Mouse (Mus musculus): ENCODE data around the gene Zfp229. TPM values are rescaled to one million over a fixed set of nuclear protein-coding genes. Genes with fewer than 3 reads are reported as not detected.
"Not testable (repeated sequence)": the region's sequence is repeated elsewhere in the genome, so short reads cannot be mapped to it uniquely, and the experiment has no call there.

The Zfp229 gene
- polyA plus RNA-seq, 1 experiment = 1.9 TPM

DNA sequence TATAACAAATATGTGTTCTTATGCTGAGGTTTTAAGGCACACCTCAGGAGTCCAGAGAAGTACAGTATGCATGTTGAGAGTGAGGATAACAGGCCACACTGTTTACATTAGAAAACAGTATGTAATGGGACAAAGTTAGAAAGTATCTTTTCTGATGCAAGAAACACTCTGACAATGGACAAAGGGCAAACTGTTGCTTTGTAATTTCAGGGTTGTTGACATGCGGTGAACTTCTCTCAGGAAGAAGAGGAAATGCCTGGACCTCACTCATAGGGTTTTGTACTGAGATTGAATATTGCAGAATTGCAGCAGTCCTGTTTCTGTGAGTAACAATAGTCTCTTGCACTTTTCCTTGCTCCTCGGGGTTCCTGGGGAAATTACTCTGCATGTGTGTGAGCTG, 22.2 kb upstream of the Zfp229 start:
- no peak overlapping the region for H3K27ac ChIP-seq (ENCODE audit: insufficient read depth, low read depth, low read length)
- TF ChIP-seq POLR2A (IDR thresholded peaks at IDR 0.05; ENCODE audit: low read depth, low read length) (no peak), CTCF (conservative IDR thresholded peaks at IDR 0.05; ENCODE audit: insufficient read depth, insufficient read length, low read depth, low read length) (no peak)
- H3K4me1 ChIP-seq (ENCODE audit: control insufficient read depth, insufficient read depth, low read length) = no peaks in the 10 kb centered on the region
- peaks cover 1% of the 10 kb centered on the region; the same call in 1 of the 2 replicates for H3K36me3 ChIP-seq (ENCODE audit: control insufficient read depth, insufficient read depth, low read length)
- WGBS = 15% methylated on average over 2 of the region's 2 CpGs
- no peak overlapping the region for H3K4me3 ChIP-seq (ENCODE audit: insufficient read depth, low read depth, low read length)
- no peak for DNase-seq
- no peaks in the 10 kb centered on the region for H3K27me3 ChIP-seq (replicated peaks; ENCODE audit: control insufficient read depth, insufficient read depth, low read length)

DNA sequence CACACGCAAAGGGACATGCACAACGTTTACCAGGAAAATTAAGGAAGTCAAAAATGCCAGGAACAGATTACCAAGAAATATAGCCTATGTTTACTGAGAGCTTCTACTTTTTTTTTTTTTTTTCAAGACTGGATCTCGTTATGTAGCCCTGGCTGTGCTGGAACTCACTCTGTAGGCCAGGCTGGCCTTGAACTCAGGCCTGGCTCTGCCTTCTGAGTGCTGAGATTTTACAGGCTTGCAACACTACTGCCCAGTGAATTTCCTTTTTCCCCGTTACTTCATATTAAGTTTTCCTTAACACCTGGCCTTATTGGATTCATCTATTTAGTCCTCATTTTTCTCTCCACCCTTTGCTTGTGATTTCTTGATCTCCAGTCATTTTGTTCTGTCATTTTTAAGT, 2.5 kb downstream of the Zfp229 start:
- Histone ChIP-seq H3K36me3 (ENCODE audit: control insufficient read depth, insufficient read depth, low read length) (0 out of 2 replicates have a peak, but pooled peaks cover 2% of the 10 kb centered on the region), H3K27me3 (replicated peaks; ENCODE audit: control insufficient read depth, insufficient read depth, low read length) (no peaks in the 10 kb centered on the region), H3K4me1 (ENCODE audit: control insufficient read depth, insufficient read depth, low read length) (no peaks in the 10 kb centered on the region), H3K27ac (ENCODE audit: insufficient read depth, low read depth, low read length) (peak overlapping the region; percentile 56; the same call in 1 of the 2 replicates), H3K4me3 (ENCODE audit: insufficient read depth, low read depth, low read length) (peak overlapping the region; percentile 100; the same call in 1 of the 2 replicates)
- TF ChIP-seq POLR2A (IDR thresholded peaks at IDR 0.05; ENCODE audit: low read depth, low read length) = no peak
- TF ChIP-seq CTCF (conservative IDR thresholded peaks at IDR 0.05; ENCODE audit: insufficient read depth, insufficient read length, low read depth, low read length) = no peak
- DNase-seq = no peak
- WGBS = 78% methylated on average over 4 of the region's 4 CpGs

GRCm38 (mm10) chr17:21733529-21734031, 3.0 kb downstream of the Zfp229 start:
- H3K4me1 ChIP-seq (ENCODE audit: control insufficient read depth, insufficient read depth, low read length) = no peaks in the 10 kb centered on the region
- H3K4me3 ChIP-seq (ENCODE audit: insufficient read depth, low read depth, low read length) = peak overlapping the region; percentile 100
- under 1% methylated on average over 27 of the region's 27 CpGs for WGBS
- no peak for TF ChIP-seq CTCF (conservative IDR thresholded peaks at IDR 0.05; ENCODE audit: insufficient read depth, insufficient read length, low read depth, low read length)
- no peak for TF ChIP-seq POLR2A (IDR thresholded peaks at IDR 0.05; ENCODE audit: low read depth, low read length)
- H3K27ac ChIP-seq (ENCODE audit: insufficient read depth, low read depth, low read length) = peak overlapping the region; percentile 88
- DNase-seq = peak; percentile 90
- H3K36me3 ChIP-seq (ENCODE audit: control insufficient read depth, insufficient read depth, low read length) = 0 out of 2 replicates have a peak, but pooled peaks cover 2% of the 10 kb centered on the region
- H3K27me3 ChIP-seq (replicated peaks; ENCODE audit: control insufficient read depth, insufficient read depth, low read length) = no peaks in the 10 kb centered on the region

GRCm38 (mm10) chr17:21752791-21753190, 22.2 kb downstream of the Zfp229 start:
- Histone ChIP-seq H3K36me3 (ENCODE audit: control insufficient read depth, insufficient read depth, low read length) (no peaks in the 10 kb centered on the region), H3K27me3 (replicated peaks; ENCODE audit: control insufficient read depth, insufficient read depth, low read length) (no peaks in the 10 kb centered on the region), H3K4me1 (ENCODE audit: control insufficient read depth, insufficient read depth, low read length) (no peaks in the 10 kb centered on the region), H3K4me3 (ENCODE audit: insufficient read depth, low read depth, low read length) (no peak overlapping the region), H3K27ac (ENCODE audit: insufficient read depth, low read depth, low read length) (no peak overlapping the region)
- no peak for DNase-seq
- 72% methylated on average over 2 of the region's 2 CpGs for WGBS
- no peak for TF ChIP-seq POLR2A (IDR thresholded peaks at IDR 0.05; ENCODE audit: low read depth, low read length)
- no peak for TF ChIP-seq CTCF (conservative IDR thresholded peaks at IDR 0.05; ENCODE audit: insufficient read depth, insufficient read length, low read depth, low read length)

DNA sequence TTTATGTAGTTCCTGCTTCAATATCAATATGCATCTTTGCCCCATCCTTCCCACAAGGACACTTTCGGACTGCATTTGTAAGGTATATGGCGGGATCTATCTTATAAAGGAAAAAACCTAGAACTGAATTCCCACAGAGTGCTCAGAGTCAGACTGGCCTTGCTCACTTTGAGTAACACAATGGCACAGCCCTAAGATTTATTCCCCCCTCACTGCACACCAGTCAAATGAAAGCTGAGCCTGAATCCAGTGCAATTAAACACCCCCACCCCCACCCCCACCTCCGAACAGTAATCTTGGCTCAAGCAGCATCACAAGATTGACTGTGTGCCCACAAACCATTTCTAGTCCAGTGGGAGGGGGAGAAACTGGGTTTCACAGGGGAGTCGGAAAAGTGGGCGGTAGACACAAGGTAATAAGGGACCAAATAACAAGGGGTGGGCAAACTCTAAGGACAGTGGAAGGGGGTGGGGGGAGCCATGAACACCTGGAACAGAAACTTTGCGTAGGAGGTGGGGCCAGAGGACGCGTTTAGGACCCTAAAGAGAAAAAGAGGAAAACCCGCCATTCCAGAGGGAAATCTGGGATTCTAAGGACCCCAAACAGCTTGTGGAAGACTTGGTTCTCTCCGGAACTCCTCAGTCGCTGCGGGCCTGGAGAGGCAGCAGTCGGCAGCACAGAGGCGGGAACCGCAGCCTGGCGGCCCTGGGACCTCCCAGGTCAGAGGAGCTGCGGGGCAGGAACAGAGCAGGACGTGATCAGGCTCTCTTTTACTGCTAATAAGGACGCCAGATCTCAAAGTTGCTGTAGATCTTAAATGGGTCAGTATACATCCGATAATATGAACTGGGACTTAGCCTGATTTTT, 23.0 kb downstream of the Zfp229 start:
- DNase-seq = no peak
- no peaks in the 10 kb centered on the region for H3K4me1 ChIP-seq (ENCODE audit: control insufficient read depth, insufficient read depth, low read length)
- H3K4me3 ChIP-seq (ENCODE audit: insufficient read depth, low read depth, low read length) = peak overlapping the region; percentile 32
- no peak overlapping the region for H3K27ac ChIP-seq (ENCODE audit: insufficient read depth, low read depth, low read length)
- H3K36me3 ChIP-seq (ENCODE audit: control insufficient read depth, insufficient read depth, low read length) = no peaks in the 10 kb centered on the region
- H3K27me3 ChIP-seq (replicated peaks; ENCODE audit: control insufficient read depth, insufficient read depth, low read length) = no peaks in the 10 kb centered on the region
- TF ChIP-seq CTCF (conservative IDR thresholded peaks at IDR 0.05; ENCODE audit: insufficient read depth, insufficient read length, low read depth, low read length) (no peak), POLR2A (IDR thresholded peaks at IDR 0.05; ENCODE audit: low read depth, low read length) (peak; percentile 7)
- WGBS = 12% methylated on average over 20 of the region's 20 CpGs

DNA sequence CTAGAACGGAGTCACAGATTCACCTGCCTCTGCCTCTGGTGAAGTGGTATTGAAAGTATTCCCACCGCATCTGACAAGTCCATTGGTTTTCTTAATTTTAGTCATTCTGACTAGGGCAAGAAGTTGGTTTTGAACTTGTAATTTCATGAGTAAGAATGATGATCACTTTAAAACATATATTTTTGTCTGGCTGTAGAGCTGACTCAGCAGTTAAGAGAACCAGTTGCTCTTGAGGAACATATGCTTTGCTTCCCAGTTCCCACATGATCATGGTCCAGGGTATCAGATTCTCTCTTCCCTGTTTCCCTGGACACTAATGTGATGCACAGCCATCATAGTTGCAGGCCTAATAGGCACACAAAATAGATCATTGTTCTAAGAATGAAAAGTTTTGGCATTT, 39.7 kb downstream of the Zfp229 start:
- H3K27me3 ChIP-seq (replicated peaks; ENCODE audit: control insufficient read depth, insufficient read depth, low read length) = no peaks in the 10 kb centered on the region
- 91% methylated on average over 2 of the region's 2 CpGs for WGBS
- H3K36me3 ChIP-seq (ENCODE audit: control insufficient read depth, insufficient read depth, low read length) = no peaks in the 10 kb centered on the region
- no peak for DNase-seq
- no peak overlapping the region for H3K27ac ChIP-seq (ENCODE audit: insufficient read depth, low read depth, low read length)
- no peak overlapping the region for H3K4me3 ChIP-seq (ENCODE audit: insufficient read depth, low read depth, low read length)
- TF ChIP-seq POLR2A (IDR thresholded peaks at IDR 0.05; ENCODE audit: low read depth, low read length) = no peak
- TF ChIP-seq CTCF (conservative IDR thresholded peaks at IDR 0.05; ENCODE audit: insufficient read depth, insufficient read length, low read depth, low read length) = no peak
- no peaks in the 10 kb centered on the region for H3K4me1 ChIP-seq (ENCODE audit: control insufficient read depth, insufficient read depth, low read length)

DNA sequence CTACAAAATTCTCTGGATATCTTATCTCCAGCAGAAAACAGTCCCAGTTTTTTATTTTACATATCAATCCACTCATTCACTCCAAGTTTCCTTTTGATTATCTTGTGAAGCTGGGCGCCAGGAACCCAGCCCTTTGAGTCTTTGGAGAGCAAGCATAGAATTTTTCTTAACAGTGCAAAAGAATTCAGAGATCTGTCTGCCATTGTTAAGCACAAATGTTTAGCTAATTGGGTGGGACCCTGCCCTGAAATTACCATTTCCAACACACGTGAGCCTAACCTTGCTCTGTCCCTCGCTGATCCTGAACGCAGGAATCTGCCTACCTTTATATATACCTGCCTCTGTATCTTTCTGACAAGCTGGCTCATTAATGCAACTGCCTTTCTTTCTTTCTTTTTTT, 61.7 kb downstream of the Zfp229 start:
- Histone ChIP-seq H3K4me3 (ENCODE audit: insufficient read depth, low read depth, low read length) (no peak overlapping the region), H3K27ac (ENCODE audit: insufficient read depth, low read depth, low read length) (no peak overlapping the region), H3K36me3 (ENCODE audit: control insufficient read depth, insufficient read depth, low read length) (no peaks in the 10 kb centered on the region), H3K4me1 (ENCODE audit: control insufficient read depth, insufficient read depth, low read length) (no peaks in the 10 kb centered on the region), H3K27me3 (replicated peaks; ENCODE audit: control insufficient read depth, insufficient read depth, low read length) (no peaks in the 10 kb centered on the region)
- DNase-seq = no peak
- WGBS = 85% methylated on average over 4 of the region's 4 CpGs
- TF ChIP-seq CTCF (conservative IDR thresholded peaks at IDR 0.05; ENCODE audit: insufficient read depth, insufficient read length, low read depth, low read length) (no peak), POLR2A (IDR thresholded peaks at IDR 0.05; ENCODE audit: low read depth, low read length) (no peak)

DNA sequence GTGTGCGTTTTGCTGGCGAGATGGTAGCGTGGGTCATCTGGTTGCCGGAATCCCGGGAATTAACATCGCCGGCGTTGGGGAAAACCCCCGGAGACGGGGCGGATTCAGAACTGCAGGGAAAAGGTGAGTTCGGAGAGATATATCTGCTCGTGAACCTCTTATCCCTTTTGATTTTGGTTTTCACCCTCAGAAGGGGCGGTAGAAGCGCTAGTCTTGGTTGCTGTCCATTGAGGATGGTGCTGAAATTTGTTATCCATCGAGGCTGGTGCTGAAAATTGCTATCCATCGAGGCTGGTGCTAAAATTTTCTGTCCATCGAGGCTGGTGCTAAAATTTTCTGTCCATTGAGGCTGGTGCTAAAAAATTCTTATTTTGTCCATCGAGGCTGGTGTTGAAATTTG, 70.8 kb downstream of the Zfp229 start:
- not testable (repeated sequence) for H3K27ac ChIP-seq (ENCODE audit: insufficient read depth, low read depth, low read length); H3K4me3 ChIP-seq (ENCODE audit: insufficient read depth, low read depth, low read length); H3K4me1 ChIP-seq (ENCODE audit: control insufficient read depth, insufficient read depth, low read length); DNase-seq; H3K36me3 ChIP-seq (ENCODE audit: control insufficient read depth, insufficient read depth, low read length); H3K27me3 ChIP-seq (replicated peaks; ENCODE audit: control insufficient read depth, insufficient read depth, low read length)
- WGBS = 48% methylated on average over 19 of the region's 19 CpGs

Measured in kidney, adult 2 months (tissue).